Mouse (Mus musculus): ENCODE data around the gene Ociad1. TPM values are rescaled to one million over a fixed set of nuclear protein-coding genes. Genes with fewer than 3 reads are reported as not detected.

Gene Ociad1
- polyA plus RNA-seq, 1 experiment from 2014 or later: 219 TPM

- Histone ChIP-seq H3K4me1 (no peaks in the 10 kb centered on the region), H3K4me2 (replicated peaks) (no peak overlapping the region), H3K27ac (replicated peaks) (no peak overlapping the region), H3K36me3 (no peaks in the 10 kb centered on the region), H3K27me3 (no peaks in the 10 kb centered on the region), H3K9ac (replicated peaks) (no peak overlapping the region), H3K9me3 (no peaks in the 10 kb centered on the region), H3K4me3 (no peak overlapping the region)
- WGBS: 70% methylated on average over 5 of the region's 5 CpGs
- ATAC-seq (ENCODE audit: low FRiP score, low read depth): no peak
Measured at GRCm38 (mm10) chr5:73264122-73264521, 28.5 kb upstream of the Ociad1 start.

GRCm38 (mm10) chr5:73265460-73265859, 27.1 kb upstream of the Ociad1 start:
- no peaks in the 10 kb centered on the region for H3K9me3 ChIP-seq
- WGBS: 78% methylated on average over 5 of the region's 5 CpGs
- no peak overlapping the region for H3K4me3 ChIP-seq
- H3K36me3 ChIP-seq: no peaks in the 10 kb centered on the region
- H3K4me2 ChIP-seq (replicated peaks): no peak overlapping the region
- ATAC-seq (ENCODE audit: low FRiP score, low read depth): no peak
- no peak overlapping the region for H3K9ac ChIP-seq (replicated peaks)
- no peak overlapping the region for H3K27ac ChIP-seq (replicated peaks)
- no peaks in the 10 kb centered on the region for H3K4me1 ChIP-seq
- H3K27me3 ChIP-seq: no peaks in the 10 kb centered on the region

- no peak overlapping the region for H3K9ac ChIP-seq (replicated peaks)
- 85% methylated on average over 11 of the region's 11 CpGs for WGBS
- ATAC-seq (ENCODE audit: low FRiP score, low read depth): no peak
- H3K36me3 ChIP-seq: no peaks in the 10 kb centered on the region
- H3K4me3 ChIP-seq: no peak overlapping the region
- no peaks in the 10 kb centered on the region for H3K27me3 ChIP-seq
- H3K9me3 ChIP-seq: no peaks in the 10 kb centered on the region
- H3K27ac ChIP-seq (replicated peaks): no peak overlapping the region
- H3K4me1 ChIP-seq: peaks cover 9% of the 10 kb centered on the region
- no peak overlapping the region for H3K4me2 ChIP-seq (replicated peaks)
Measured at GRCm38 (mm10) chr5:73268636-73269213, 23.9 kb upstream of the Ociad1 start.

GRCm38 (mm10) chr5:73270612-73271011, 22.0 kb upstream of the Ociad1 start:
- WGBS: 75% methylated on average over 6 of the region's 6 CpGs
- no peak overlapping the region for H3K9ac ChIP-seq (replicated peaks)
- no peak overlapping the region for H3K4me3 ChIP-seq
- no peak for ATAC-seq (ENCODE audit: low FRiP score, low read depth)
- H3K4me2 ChIP-seq (replicated peaks): no peak overlapping the region
- no peaks in the 10 kb centered on the region for H3K9me3 ChIP-seq
- H3K36me3 ChIP-seq: no peaks in the 10 kb centered on the region
- H3K4me1 ChIP-seq: peaks cover 9% of the 10 kb centered on the region
- no peaks in the 10 kb centered on the region for H3K27me3 ChIP-seq
- no peak overlapping the region for H3K27ac ChIP-seq (replicated peaks)

GRCm38 (mm10) chr5:73273171-73273570, 19.4 kb upstream of the Ociad1 start:
- H3K4me3 ChIP-seq: no peak overlapping the region
- no peak for ATAC-seq (ENCODE audit: low FRiP score, low read depth)
- H3K27me3 ChIP-seq: no peaks in the 10 kb centered on the region
- no peak overlapping the region for H3K4me2 ChIP-seq (replicated peaks)
- H3K36me3 ChIP-seq: no peaks in the 10 kb centered on the region
- H3K27ac ChIP-seq (replicated peaks): no peak overlapping the region
- H3K4me1 ChIP-seq: peaks cover 9% of the 10 kb centered on the region
- 69% methylated on average over 4 of the region's 4 CpGs for WGBS
- H3K9ac ChIP-seq (replicated peaks): no peak overlapping the region
- H3K9me3 ChIP-seq: no peaks in the 10 kb centered on the region

- Histone ChIP-seq H3K27me3 (no peaks in the 10 kb centered on the region), H3K4me2 (replicated peaks) (no peak overlapping the region), H3K9me3 (no peaks in the 10 kb centered on the region), H3K9ac (replicated peaks) (no peak overlapping the region), H3K27ac (replicated peaks) (no peak overlapping the region), H3K4me3 (no peak overlapping the region), H3K36me3 (no peaks in the 10 kb centered on the region), H3K4me1 (peaks cover 16% of the 10 kb centered on the region)
- ATAC-seq (ENCODE audit: low FRiP score, low read depth): no peak
- 87% methylated on average over 2 of the region's 2 CpGs for WGBS
Measured at GRCm38 (mm10) chr5:73274941-73275340, 17.6 kb upstream of the Ociad1 start.

- no peak overlapping the region for H3K27ac ChIP-seq (replicated peaks)
- peaks cover 7% of the 10 kb centered on the region; the same call in 1 of the 2 replicates for H3K4me1 ChIP-seq
- no peak overlapping the region for H3K4me2 ChIP-seq (replicated peaks)
- ATAC-seq (ENCODE audit: low FRiP score, low read depth): no peak
- H3K4me3 ChIP-seq: no peak overlapping the region
- H3K9me3 ChIP-seq: no peaks in the 10 kb centered on the region
- 73% methylated on average over 10 of the region's 10 CpGs for WGBS
- H3K9ac ChIP-seq (replicated peaks): no peak overlapping the region
- H3K36me3 ChIP-seq: no peaks in the 10 kb centered on the region
- H3K27me3 ChIP-seq: no peaks in the 10 kb centered on the region
Measured at GRCm38 (mm10) chr5:73279190-73279589, 13.4 kb upstream of the Ociad1 start.

- Histone ChIP-seq H3K9ac (replicated peaks) (no peak overlapping the region), H3K27ac (replicated peaks) (peak overlapping the region; percentile 40; the same call in 1 of the 2 replicates), H3K36me3 (no peaks in the 10 kb centered on the region), H3K4me3 (no peak overlapping the region), H3K4me2 (replicated peaks) (no peak overlapping the region), H3K9me3 (no peaks in the 10 kb centered on the region), H3K4me1 (peaks cover 7% of the 10 kb centered on the region; the same call in 1 of the 2 replicates), H3K27me3 (no peaks in the 10 kb centered on the region)
- WGBS: 58% methylated on average over 4 of the region's 4 CpGs
- no peak for ATAC-seq (ENCODE audit: low FRiP score, low read depth)
Measured at GRCm38 (mm10) chr5:73279732-73280566, 12.6 kb upstream of the Ociad1 start.

- Histone ChIP-seq H3K4me2 (replicated peaks) (no peak overlapping the region), H3K27ac (replicated peaks) (no peak overlapping the region), H3K4me3 (no peak overlapping the region), H3K9me3 (no peaks in the 10 kb centered on the region), H3K9ac (replicated peaks) (no peak overlapping the region), H3K36me3 (no peaks in the 10 kb centered on the region), H3K27me3 (no peaks in the 10 kb centered on the region), H3K4me1 (peaks cover 7% of the 10 kb centered on the region; the same call in 1 of the 2 replicates)
- no peak for ATAC-seq (ENCODE audit: low FRiP score, low read depth)
- 74% methylated on average over 4 of the region's 4 CpGs for WGBS
Measured at GRCm38 (mm10) chr5:73280567-73280850, 12.1 kb upstream of the Ociad1 start.

GRCm38 (mm10) chr5:73284046-73284445, 8.5 kb upstream of the Ociad1 start:
- Histone ChIP-seq H3K9me3 (no peaks in the 10 kb centered on the region), H3K4me1 (peaks cover 7% of the 10 kb centered on the region; the same call in 1 of the 2 replicates), H3K4me3 (no peak overlapping the region), H3K36me3 (no peaks in the 10 kb centered on the region), H3K27ac (replicated peaks) (no peak overlapping the region), H3K9ac (replicated peaks) (no peak overlapping the region), H3K27me3 (no peaks in the 10 kb centered on the region), H3K4me2 (replicated peaks) (no peak overlapping the region)
- no peak for ATAC-seq (ENCODE audit: low FRiP score, low read depth)

GRCm38 (mm10) chr5:73285470-73285978, 7.1 kb upstream of the Ociad1 start:
- Histone ChIP-seq H3K27ac (replicated peaks) (no peak overlapping the region), H3K4me3 (no peak overlapping the region), H3K9ac (replicated peaks) (no peak overlapping the region), H3K36me3 (no peaks in the 10 kb centered on the region), H3K4me1 (no peaks in the 10 kb centered on the region), H3K4me2 (replicated peaks) (no peak overlapping the region), H3K9me3 (no peaks in the 10 kb centered on the region), H3K27me3 (no peaks in the 10 kb centered on the region)
- WGBS: 84% methylated on average over 3 of the region's 3 CpGs
- ATAC-seq (ENCODE audit: low FRiP score, low read depth): no peak

- 87% methylated on average over 5 of the region's 5 CpGs for WGBS
- no peak overlapping the region for H3K9ac ChIP-seq (replicated peaks)
- H3K27ac ChIP-seq (replicated peaks): no peak overlapping the region
- H3K27me3 ChIP-seq: no peaks in the 10 kb centered on the region
- no peak overlapping the region for H3K4me2 ChIP-seq (replicated peaks)
- no peaks in the 10 kb centered on the region for H3K9me3 ChIP-seq
- no peak for ATAC-seq (ENCODE audit: low FRiP score, low read depth)
- no peaks in the 10 kb centered on the region for H3K36me3 ChIP-seq
- no peaks in the 10 kb centered on the region for H3K4me1 ChIP-seq
- no peak overlapping the region for H3K4me3 ChIP-seq
Measured at GRCm38 (mm10) chr5:73286603-73287002, 6.0 kb upstream of the Ociad1 start.

All from midbrain, embryonic 12.5 days (tissue).